Mouse (Mus musculus): Measurements from ENCODE around the gene Ufsp2. TPM values are rescaled to one million over a fixed set of nuclear protein-coding genes. Genes with fewer than 3 reads are reported as not detected.

Ufsp2 gene
- polyA plus RNA-seq, 1 experiment from 2014 or later = 74.1 TPM

Other genes with a start within 250 kb of the Ufsp2 start
- 4.3 and 5.6 TPM in 2 replicates for gene Pdlim3, start 90.1 kb upstream of the Ufsp2 start, polyA plus RNA-seq (2014; fragmentation: Nextera tagmentation; extraction: Ambion mirVana)
- gene Ccdc110, start 40.9 kb upstream of the Ufsp2 start, polyA plus RNA-seq (2014; fragmentation: Nextera tagmentation; extraction: Ambion mirVana) = not detected in 2 replicates
- gene 1700029J07Rik, start 276 bp upstream of the Ufsp2 start, polyA plus RNA-seq (2014; fragmentation: Nextera tagmentation; extraction: Ambion mirVana) = 4.3 and 4.7 TPM in 2 replicates
- gene Lrp2bp, start 23.8 kb downstream of the Ufsp2 start, polyA plus RNA-seq (2014; fragmentation: Nextera tagmentation; extraction: Ambion mirVana) = 0.32 and 0.39 TPM in 2 replicates
- gene Ankrd37, start 30.2 kb downstream of the Ufsp2 start, polyA plus RNA-seq (2014; fragmentation: Nextera tagmentation; extraction: Ambion mirVana) = 17.9 and 25.4 TPM in 2 replicates
- gene Cfap97, start 176.2 kb downstream of the Ufsp2 start, polyA plus RNA-seq (2014; fragmentation: Nextera tagmentation; extraction: Ambion mirVana) = 28.8 and 30.9 TPM in 2 replicates
- gene Snx25, start 176.6 kb downstream of the Ufsp2 start, polyA plus RNA-seq (2014; fragmentation: Nextera tagmentation; extraction: Ambion mirVana) = 7.4 and 9.0 TPM in 2 replicates
- 535 and 564 TPM in 2 replicates for gene Slc25a4, start 235.8 kb downstream of the Ufsp2 start, polyA plus RNA-seq (2014; fragmentation: Nextera tagmentation; extraction: Ambion mirVana)

Data from kidney, embryonic 14.5 days (tissue).